Mouse (Mus musculus) kidney, embryonic 15.5 days (tissue): ENCODE data around the gene Kifc5b. TPM values are rescaled to one million over a fixed set of nuclear protein-coding genes. Genes with fewer than 3 reads are reported as not detected.
"Not testable (repeated sequence)": the region's sequence is repeated elsewhere in the genome, so short reads cannot be mapped to it uniquely, and the experiment has no call there.

Experiments
- ATAC-seq: fragments of 200-750 bp; cut with Nextera tagmentation; replicated peaks from 2 replicates; pipeline ENCODE4 v1.8.0; 2017; ENCODE audit warnings: moderate TSS enrichment; ENCODE audit not compliant: low FRiP score
- H3K27ac ChIP-seq: fragments of 300-500 bp; sonication (generic); 2 replicates; pipeline ENCODE4 v1.5.1; 2015; ENCODE audit warnings: mild to moderate bottlenecking, inconsistent platforms
- H3K27me3 ChIP-seq: fragments of 300-500 bp; sonication (generic); 2 replicates; pipeline ENCODE4 v1.6.1; 2015; ENCODE audit warnings: inconsistent platforms
- H3K36me3 ChIP-seq: fragments of 300-500 bp; sonication (generic); 2 replicates; pipeline ENCODE4 v1.6.1; 2015; ENCODE audit warnings: inconsistent platforms
- H3K4me1 ChIP-seq: fragments of 300-500 bp; sonication (generic); 2 replicates; pipeline ENCODE4 v1.6.1; 2015; ENCODE audit warnings: inconsistent platforms
- H3K4me2 ChIP-seq: fragments of 300-500 bp; sonication (generic); 2 replicates; pipeline ENCODE4 v1.6.1; 2015; ENCODE audit warnings: moderate library complexity, mild to moderate bottlenecking, inconsistent platforms
- H3K4me3 ChIP-seq: fragments of 300-500 bp; sonication (generic); replicated peaks from 2 replicates; pipeline ENCODE4 v1.5.1; 2015; ENCODE audit warnings: mild to moderate bottlenecking, inconsistent platforms
- H3K9ac ChIP-seq: fragments of 300-500 bp; sonication (generic); 2 replicates; pipeline ENCODE4 v1.6.1; 2015; ENCODE audit warnings: mild to moderate bottlenecking, inconsistent platforms
- H3K9me3 ChIP-seq: fragments of 300-500 bp; sonication (generic); replicated peaks from 2 replicates; pipeline ENCODE4 v1.6.1; 2016; ENCODE audit warnings: inconsistent platforms
- WGBS: fragments of 180-500 bp; shearing (Covaris S2); methylation state at CpG from one replicate; pipeline ENCODE4 v1.1.7; 2015; ENCODE audit warnings: mixed read lengths; 5-methylcytosine and 5-hydroxymethylcytosine counted together
- polyA plus RNA-seq: library from polyadenylated mRNA; unstranded; fragments of >200 nt; fragmentation: Nextera tagmentation; extraction: Ambion mirVana; gene quantifications from 2 replicates; pipeline ENCODE4 v1.2.1, GENCODE M21; 2015

Kifc5b gene
- polyA plus RNA-seq, 1 experiment from 2014 or later: 9.3 TPM

- no peak overlapping the region for H3K27ac ChIP-seq
- no peak overlapping the region for H3K4me2 ChIP-seq
- peaks cover 13% of the 10 kb centered on the region for H3K4me1 ChIP-seq
- no peak overlapping the region for H3K9ac ChIP-seq
- ATAC-seq: no peak
- peaks cover 72% of the 10 kb centered on the region for H3K36me3 ChIP-seq
- 89% methylated on average over 11 of the region's 11 CpGs for WGBS
- H3K27me3 ChIP-seq: no peaks in the 10 kb centered on the region
- no peaks in the 10 kb centered on the region for H3K9me3 ChIP-seq
- no peak overlapping the region for H3K4me3 ChIP-seq
Observed at GRCm38 (mm10) chr17:26966993-26967392, 50.1 kb downstream of the Kifc5b start.

GRCm38 (mm10) chr17:26967477-26967876 lies 50.6 kb downstream of the Kifc5b start:
- Histone ChIP-seq H3K36me3 (peaks cover 67% of the 10 kb centered on the region), H3K4me1 (peaks cover 17% of the 10 kb centered on the region), H3K9me3 (no peaks in the 10 kb centered on the region), H3K27me3 (no peaks in the 10 kb centered on the region), H3K4me2 (no peak overlapping the region), H3K9ac (no peak overlapping the region), H3K27ac (no peak overlapping the region), H3K4me3 (no peak overlapping the region)
- no peak for ATAC-seq
- 86% methylated on average over 6 of the region's 6 CpGs for WGBS

GRCm38 (mm10) chr17:26968200-26968611 lies 51.3 kb downstream of the Kifc5b start:
- ATAC-seq: no peak
- WGBS: 87% methylated on average over 6 of the region's 6 CpGs
- H3K4me1 ChIP-seq: peaks cover 18% of the 10 kb centered on the region

GRCm38 (mm10) chr17:26969257-26969656 lies 52.4 kb downstream of the Kifc5b start:
- no peak overlapping the region for H3K4me2 ChIP-seq
- H3K4me1 ChIP-seq: peaks cover 26% of the 10 kb centered on the region
- ATAC-seq: no peak
- no peaks in the 10 kb centered on the region for H3K27me3 ChIP-seq
- no peak overlapping the region for H3K4me3 ChIP-seq
- WGBS: 89% methylated on average over 6 of the region's 6 CpGs
- H3K9ac ChIP-seq: no peak overlapping the region
- no peak overlapping the region for H3K27ac ChIP-seq
- no peaks in the 10 kb centered on the region for H3K9me3 ChIP-seq
- H3K36me3 ChIP-seq: peaks cover 53% of the 10 kb centered on the region

More at GRCm38 (mm10) chr17:26968200-26968611, 51.3 kb downstream of the Kifc5b start:
- Histone ChIP-seq H3K27me3 (no peaks in the 10 kb centered on the region), H3K9ac (no peak overlapping the region), H3K36me3 (peaks cover 60% of the 10 kb centered on the region), H3K9me3 (no peaks in the 10 kb centered on the region), H3K4me3 (no peak overlapping the region), H3K4me2 (no peak overlapping the region), H3K27ac (no peak overlapping the region)

GRCm38 (mm10) chr17:26970221-26970620 lies 53.3 kb downstream of the Kifc5b start:
- Histone ChIP-seq H3K4me1 (peaks cover 36% of the 10 kb centered on the region), H3K27me3 (no peaks in the 10 kb centered on the region), H3K36me3 (peaks cover 53% of the 10 kb centered on the region), H3K27ac (no peak overlapping the region), H3K4me3 (no peak overlapping the region), H3K4me2 (no peak overlapping the region), H3K9me3 (no peaks in the 10 kb centered on the region), H3K9ac (no peak overlapping the region)
- no peak for ATAC-seq
- WGBS: 86% methylated on average over 11 of the region's 12 CpGs

- no peaks in the 10 kb centered on the region for H3K9me3 ChIP-seq
- H3K27me3 ChIP-seq: no peaks in the 10 kb centered on the region
- H3K9ac ChIP-seq: 0 out of 2 replicates have a peak overlapping the region, but pooled peaks have one; percentile 4
- peaks cover 45% of the 10 kb centered on the region for H3K4me1 ChIP-seq
- H3K27ac ChIP-seq: 0 out of 2 replicates have a peak overlapping the region, but pooled peaks have one; percentile 15
- ATAC-seq: no peak
- 45% methylated on average over 7 of the region's 8 CpGs for WGBS
- H3K4me3 ChIP-seq: peak overlapping the region; percentile 81
- peaks cover 53% of the 10 kb centered on the region for H3K36me3 ChIP-seq
- peak overlapping the region; percentile 95 for H3K4me2 ChIP-seq
Observed at GRCm38 (mm10) chr17:26971247-26971905, 54.5 kb downstream of the Kifc5b start.

GRCm38 (mm10) chr17:26972107-26972506 lies 55.2 kb downstream of the Kifc5b start:
- no peaks in the 10 kb centered on the region for H3K27me3 ChIP-seq
- peak overlapping the region; percentile 81 for H3K4me3 ChIP-seq
- peak overlapping the region; percentile 91 for H3K27ac ChIP-seq
- peak overlapping the region; percentile 82 for H3K9ac ChIP-seq
- peaks cover 48% of the 10 kb centered on the region for H3K4me1 ChIP-seq
- ATAC-seq: no peak
- H3K36me3 ChIP-seq: peaks cover 53% of the 10 kb centered on the region
- 2% methylated on average over 3 of the region's 3 CpGs for WGBS
- H3K4me2 ChIP-seq: peak overlapping the region; percentile 95
- no peaks in the 10 kb centered on the region for H3K9me3 ChIP-seq

- Histone ChIP-seq H3K27ac (peak within 1 kb of the TSS; percentile 91), H3K9ac (peak within 1 kb of the TSS; percentile 85), H3K4me2 (peak within 1 kb of the TSS; percentile 95), H3K4me3 (peak within 1 kb of the TSS; percentile 81), H3K27me3 (no peaks in the 10 kb centered on the region), H3K36me3 (peaks cover 52% of the 10 kb centered on the region), H3K4me1 (peaks cover 48% of the 10 kb centered on the region), H3K9me3 (no peaks in the 10 kb centered on the region)
- under 1% methylated on average over 75 of the region's 75 CpGs for WGBS
- peak; percentile 98 for ATAC-seq
Observed at GRCm38 (mm10) chr17:26972703-26973574, 56.0 kb downstream of the Kifc5b start, which contains the start of gene Zbtb9. Zbtb9 (plus strand) TSS chr17:26973167.

- H3K36me3 ChIP-seq: peaks cover 58% of the 10 kb centered on the region
- H3K27me3 ChIP-seq: no peaks in the 10 kb centered on the region
- ATAC-seq: no peak
- H3K4me1 ChIP-seq: peaks cover 48% of the 10 kb centered on the region
- H3K9me3 ChIP-seq: no peaks in the 10 kb centered on the region
- peak overlapping the region; percentile 95 for H3K4me2 ChIP-seq
- 0 out of 2 replicates have a peak overlapping the region, but pooled peaks have one; percentile 85 for H3K9ac ChIP-seq
- H3K27ac ChIP-seq: no peak overlapping the region
- WGBS: 91% methylated on average over 15 of the region's 15 CpGs
- peak overlapping the region; percentile 81; the same call in 1 of the 2 replicates for H3K4me3 ChIP-seq
Observed at GRCm38 (mm10) chr17:26974547-26974946, 57.7 kb downstream of the Kifc5b start.

GRCm38 (mm10) chr17:26975415-26975814 lies 58.5 kb downstream of the Kifc5b start:
- Histone ChIP-seq H3K27me3 (no peaks in the 10 kb centered on the region), H3K9ac (no peak overlapping the region), H3K36me3 (peaks cover 62% of the 10 kb centered on the region), H3K9me3 (no peaks in the 10 kb centered on the region), H3K4me3 (no peak overlapping the region), H3K4me1 (peaks cover 48% of the 10 kb centered on the region), H3K27ac (no peak overlapping the region), H3K4me2 (no peak overlapping the region)
- no peak for ATAC-seq

GRCm38 (mm10) chr17:26977354-26977753 lies 60.5 kb downstream of the Kifc5b start:
- Histone ChIP-seq H3K36me3 (peaks cover 63% of the 10 kb centered on the region), H3K4me1 (peaks cover 32% of the 10 kb centered on the region)
- not testable (repeated sequence) for H3K9me3 ChIP-seq, H3K27ac ChIP-seq, H3K27me3 ChIP-seq, H3K4me3 ChIP-seq, H3K4me2 ChIP-seq, ATAC-seq, H3K9ac ChIP-seq
- WGBS: 89% methylated on average over 6 of the region's 6 CpGs

- Histone ChIP-seq H3K27me3 (no peaks in the 10 kb centered on the region), H3K4me2 (no peak overlapping the region), H3K27ac (no peak overlapping the region), H3K4me3 (no peak overlapping the region), H3K9me3 (no peaks in the 10 kb centered on the region), H3K36me3 (peaks cover 60% of the 10 kb centered on the region), H3K4me1 (peaks cover 20% of the 10 kb centered on the region), H3K9ac (no peak overlapping the region)
- WGBS: 75% methylated on average over 2 of the region's 2 CpGs
- no peak for ATAC-seq
Observed at GRCm38 (mm10) chr17:26979426-26979825, 62.5 kb downstream of the Kifc5b start.
